Mouse (Mus musculus) kidney, adult 2 months (tissue): Measurements from ENCODE around the gene Nrm.
A peak's percentile ranks its signal among the peaks of the same experiment; 100 is the strongest.

Source experiments
- CTCF ChIP-seq: fragments of 200-500 bp; conservative IDR thresholded peaks from 2 replicates; pipeline ENCODE4 v1.5.1; 2011; ENCODE audit warnings: low read depth, mild to moderate bottlenecking, control low read depth, low read length, moderate library complexity, mixed read lengths; ENCODE audit not compliant: insufficient read depth, insufficient read length
- POLR2A ChIP-seq: fragments of 200-500 bp; IDR thresholded peaks from one replicate; pipeline ENCODE4 v1.6.1; 2011; ENCODE audit warnings: low read depth, low read length, control low read depth

DNA sequence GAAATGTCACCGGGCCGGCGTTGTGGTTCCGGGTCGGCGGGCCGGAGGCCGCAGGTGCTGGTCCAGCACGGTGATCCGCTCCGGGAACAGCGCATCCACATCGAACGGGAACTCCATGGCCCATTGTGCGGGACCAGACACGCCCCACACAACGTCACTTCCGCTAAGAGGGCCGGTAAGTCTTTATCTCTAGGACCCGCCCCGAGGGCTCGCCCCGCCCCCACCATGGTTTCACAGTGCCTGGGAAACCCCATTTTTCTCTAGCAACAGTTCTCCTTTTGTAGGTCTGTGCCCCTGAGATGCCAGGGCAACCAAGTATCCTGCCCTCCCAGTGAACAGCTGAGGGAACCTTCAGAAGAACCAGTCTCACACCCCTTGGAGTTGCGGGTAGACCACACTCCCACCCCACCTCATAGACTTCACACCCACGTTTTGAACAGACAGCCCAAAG is 48.8 kb downstream of the Nrm start, which contains the start of gene Atat1:
- TF ChIP-seq CTCF, result no peak
- peak; percentile 54 for TF ChIP-seq POLR2A
